Mouse (Mus musculus): ENCODE results near the gene Olfr600. TPM values are rescaled to one million over a fixed set of nuclear protein-coding genes. Genes with fewer than 3 reads are reported as not detected.

Gene Olfr600
- not detected in 2 replicates for polyA plus RNA-seq (2012; rRNA removed)

DNA sequence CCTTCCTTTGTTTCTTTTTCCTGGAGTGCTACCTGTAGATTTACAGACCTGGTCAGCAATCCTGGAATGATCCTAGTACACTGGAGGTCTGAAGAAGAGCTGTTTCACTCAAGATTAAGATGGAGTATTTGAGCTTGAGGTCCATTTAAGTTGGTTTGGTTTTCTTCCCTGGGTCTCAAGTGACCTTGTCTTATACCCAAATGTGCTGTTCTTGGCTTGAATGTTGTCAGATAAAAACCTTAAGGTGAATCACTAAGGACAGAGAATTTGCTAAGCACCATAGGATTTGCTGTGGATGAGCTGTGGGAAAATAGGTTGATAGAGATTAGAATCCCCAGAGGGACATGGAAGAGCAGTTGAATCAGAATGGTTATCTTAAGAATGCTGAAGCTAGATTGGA is at the start of gene Olfr600:
Gene Olfr600 (minus strand): TSS at position 101 of the 400 bp plus-strand sequence.

DNA sequence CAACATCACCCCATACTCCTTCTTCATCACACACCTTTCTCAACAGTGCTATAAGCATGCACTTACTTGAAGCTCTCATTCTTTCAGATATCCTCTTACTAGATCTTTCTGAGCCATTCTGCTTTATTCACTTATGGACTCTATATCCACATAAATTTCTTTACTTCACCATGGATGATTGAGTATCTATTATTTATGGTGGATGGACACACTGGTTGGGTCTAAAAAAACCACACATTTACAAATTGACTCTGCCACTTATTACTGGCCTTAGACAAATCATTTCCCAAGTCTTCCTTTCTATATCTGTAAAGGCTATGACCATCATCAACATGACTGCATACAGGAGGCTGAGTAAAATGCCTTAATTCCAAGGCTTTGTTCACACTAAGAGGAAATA is 36.6 kb upstream of the Olfr600 start, which contains the start of gene Olfr603:
Gene Olfr603 (minus strand): TSS at position 101 of the 400 bp plus-strand sequence.

DNA sequence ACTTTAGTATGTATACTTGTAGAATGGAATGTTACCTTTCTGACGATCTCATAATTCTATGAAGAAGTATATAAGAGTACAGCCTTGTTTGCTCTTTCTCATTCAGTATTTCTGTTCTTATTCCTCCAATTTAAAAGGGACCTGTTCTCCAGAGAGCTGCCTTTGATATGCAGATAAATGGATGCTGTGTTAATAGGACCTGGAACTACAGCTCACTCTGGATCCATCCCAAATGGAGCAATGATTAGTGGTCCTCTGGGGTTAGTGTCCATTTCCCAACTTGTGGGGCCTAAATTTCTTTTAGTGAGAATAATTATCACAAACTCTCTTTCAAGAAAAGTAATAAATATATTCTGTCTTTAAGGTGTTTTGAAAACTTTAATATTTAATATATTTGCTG is 13.1 kb upstream of the Olfr600 start, which contains the start of gene Olfr601:
Gene Olfr601 (minus strand): TSS at position 101 of the 400 bp plus-strand sequence.

GRCm38 (mm10) chr7:103335617-103336016 is 13.9 kb downstream of the Olfr600 start, which contains the start of gene Olfr599:
Gene Olfr599 (plus strand): TSS chr7:103335917.

DNA sequence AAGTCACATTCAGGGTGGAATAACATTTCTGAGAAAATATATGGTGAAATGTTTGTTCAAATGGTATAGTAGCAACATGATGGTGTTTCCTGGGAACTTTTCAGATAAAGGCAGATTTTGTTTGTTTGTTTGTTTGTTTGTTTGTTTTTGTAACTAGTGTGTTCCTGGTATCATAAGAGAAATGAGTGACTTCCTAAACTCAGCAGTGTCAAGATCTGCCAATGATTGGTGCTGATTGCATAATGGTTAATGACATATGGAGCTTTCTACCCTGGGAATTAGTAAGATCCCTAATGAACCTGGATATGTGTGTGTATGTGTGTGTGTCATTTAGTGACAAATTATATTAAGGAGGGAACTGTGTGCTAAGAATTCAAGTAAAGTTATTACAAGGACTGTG is 26.2 kb downstream of the Olfr600 start, which contains the start of gene Olfr598:
Gene Olfr598 (plus strand): TSS at position 301 of the 400 bp plus-strand sequence.

DNA sequence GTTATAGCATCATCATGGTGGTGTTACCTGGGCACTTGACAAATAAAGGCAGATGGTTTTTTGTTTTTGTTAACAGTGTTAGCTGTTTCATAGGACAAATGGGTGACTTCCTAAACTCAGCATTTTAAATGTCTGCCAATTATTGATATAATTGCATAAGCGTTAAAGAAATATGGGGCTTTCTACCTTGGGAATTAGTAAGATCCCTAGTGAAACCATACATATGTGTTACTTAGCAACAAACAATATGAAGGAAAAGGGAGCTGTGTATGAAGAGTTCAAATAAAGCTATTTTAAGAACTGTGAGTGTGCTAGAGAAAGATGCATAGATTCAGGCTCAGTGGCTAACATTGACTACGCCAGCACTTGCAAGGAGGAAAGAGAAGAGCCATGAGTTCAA is 33.5 kb downstream of the Olfr600 start, which contains the start of gene Olfr597:
Gene Olfr597 (plus strand): TSS at position 301 of the 400 bp plus-strand sequence.

DNA sequence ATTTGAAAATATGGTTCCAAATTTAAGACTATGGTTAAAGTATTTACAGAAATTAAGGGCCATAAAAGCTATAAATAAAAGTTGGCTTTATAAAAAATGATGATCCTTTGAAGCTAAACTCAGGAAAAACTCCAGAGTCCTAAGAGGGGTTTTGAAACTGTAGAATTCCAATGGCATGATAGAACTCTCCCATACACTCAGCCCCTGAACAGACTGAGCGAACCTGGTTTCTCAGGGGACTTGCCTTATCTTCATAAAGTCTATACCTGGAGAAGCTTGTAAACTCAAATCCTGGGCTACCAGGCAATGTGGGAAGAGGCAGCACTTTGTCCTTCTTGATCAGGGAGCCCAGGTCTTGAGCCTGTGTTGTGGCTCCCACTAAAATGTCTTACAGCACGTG is 44.1 kb downstream of the Olfr600 start, which contains the start of gene Olfr596:
Gene Olfr596 (plus strand): TSS at position 301 of the 400 bp plus-strand sequence.

Other genes starting within 250 kb of the Olfr600 start
- not detected in 2 replicates for gene Olfr586, start 224.0 kb downstream of the Olfr600 start, polyA plus RNA-seq (2012; rRNA removed)
- gene Olfr588-ps1, start 208.8 kb downstream of the Olfr600 start, polyA plus RNA-seq (2012; rRNA removed) = not detected in 2 replicates
- gene Olfr589, start 193.3 kb downstream of the Olfr600 start, polyA plus RNA-seq (2012; rRNA removed) = not detected in 2 replicates
- not detected in 2 replicates for gene Olfr591, start 171.3 kb downstream of the Olfr600 start, polyA plus RNA-seq (2012; rRNA removed)
- not detected in 2 replicates for gene Olfr592, start 164.9 kb downstream of the Olfr600 start, polyA plus RNA-seq (2012; rRNA removed)
- not detected in 2 replicates for gene Olfr593, start 137.8 kb downstream of the Olfr600 start, polyA plus RNA-seq (2012; rRNA removed)
- not detected in 2 replicates for gene Olfr594, start 132.7 kb downstream of the Olfr600 start, polyA plus RNA-seq (2012; rRNA removed)
- not detected in 2 replicates for gene Usp17ld, start 97.2 kb downstream of the Olfr600 start, polyA plus RNA-seq (2012; rRNA removed)
- not detected in 2 replicates for gene Olfr596, start 44.0 kb downstream of the Olfr600 start, polyA plus RNA-seq (2012; rRNA removed)
- not detected in 2 replicates for gene Olfr597, start 33.4 kb downstream of the Olfr600 start, polyA plus RNA-seq (2012; rRNA removed)
- not detected in 2 replicates for gene Olfr598, start 26.1 kb downstream of the Olfr600 start, polyA plus RNA-seq (2012; rRNA removed)
- gene Olfr599, start 13.8 kb downstream of the Olfr600 start, polyA plus RNA-seq (2012; rRNA removed) = not detected in 2 replicates
- not detected in 2 replicates for gene Olfr601, start 13.0 kb upstream of the Olfr600 start, polyA plus RNA-seq (2012; rRNA removed)
- not detected in 2 replicates for gene Olfr603, start 36.5 kb upstream of the Olfr600 start, polyA plus RNA-seq (2012; rRNA removed)
- gene Usp17lc, start 65.4 kb upstream of the Olfr600 start, polyA plus RNA-seq (2012; rRNA removed) = not detected in 2 replicates
- not detected in 2 replicates for gene Olfr605, start 95.8 kb upstream of the Olfr600 start, polyA plus RNA-seq (2012; rRNA removed)
- gene Olfr606, start 99.4 kb upstream of the Olfr600 start, polyA plus RNA-seq (2012; rRNA removed) = not detected in 2 replicates
- not detected in 2 replicates for gene Olfr607, start 114.5 kb upstream of the Olfr600 start, polyA plus RNA-seq (2012; rRNA removed)
- gene Olfr608, start 120.2 kb upstream of the Olfr600 start, polyA plus RNA-seq (2012; rRNA removed) = not detected in 2 replicates
- gene Olfr609, start 148.4 kb upstream of the Olfr600 start, polyA plus RNA-seq (2012; rRNA removed) = not detected in 2 replicates
- gene Olfr610, start 162.5 kb upstream of the Olfr600 start, polyA plus RNA-seq (2012; rRNA removed) = not detected in 2 replicates
- not detected in 2 replicates for gene Olfr611, start 171.2 kb upstream of the Olfr600 start, polyA plus RNA-seq (2012; rRNA removed)
- not detected in 2 replicates for gene Olfr612, start 193.0 kb upstream of the Olfr600 start, polyA plus RNA-seq (2012; rRNA removed)
- gene Olfr613, start 198.4 kb upstream of the Olfr600 start, polyA plus RNA-seq (2012; rRNA removed) = not detected in 2 replicates
- gene Olfr615, start 206.4 kb upstream of the Olfr600 start, polyA plus RNA-seq (2012; rRNA removed) = not detected in 2 replicates
- gene Olfr616, start 219.5 kb upstream of the Olfr600 start, polyA plus RNA-seq (2012; rRNA removed) = not detected in 2 replicates
- gene Olfr617, start 223.4 kb upstream of the Olfr600 start, polyA plus RNA-seq (2012; rRNA removed) = not detected in 2 replicates
- gene Olfr618, start 240.4 kb upstream of the Olfr600 start, polyA plus RNA-seq (2012; rRNA removed) = not detected in 2 replicates

Data from liver, embryonic 14 days (tissue).